Mouse (Mus musculus): ENCODE results near the gene Mrps12.
"Not testable (repeated sequence)": the region's sequence is repeated elsewhere in the genome, so short reads cannot be mapped to it uniquely, and the experiment has no call there.

Gene Mrps12

GRCm38 (mm10) chr7:28709454-28709853, 32.2 kb downstream of the Mrps12 start:
- no peak for DNase-seq (ENCODE audit: low spot score in 2 of 2)

- no peak for DNase-seq (ENCODE audit: low spot score in 2 of 2)
These were observed 38.9 kb downstream of the Mrps12 start for GRCm38 (mm10) chr7:28702601-28703143.

- DNase-seq (ENCODE audit: low spot score in 2 of 2), result not testable (repeated sequence)
These were observed 40.3 kb downstream of the Mrps12 start for GRCm38 (mm10) chr7:28701306-28701705.

GRCm38 (mm10) chr7:28700269-28700668, 41.4 kb downstream of the Mrps12 start:
- DNase-seq (ENCODE audit: low spot score in 2 of 2), result no peak

- DNase-seq (ENCODE audit: low spot score in 2 of 2), result no peak
These were observed 44.3 kb downstream of the Mrps12 start for GRCm38 (mm10) chr7:28697277-28697676.

- DNase-seq (ENCODE audit: low spot score in 2 of 2), result no peak
These were observed 46.6 kb downstream of the Mrps12 start for GRCm38 (mm10) chr7:28694966-28695511.

- no peak for DNase-seq (ENCODE audit: low spot score in 2 of 2)
These were observed 47.2 kb downstream of the Mrps12 start for GRCm38 (mm10) chr7:28694423-28694822.

GRCm38 (mm10) chr7:28693321-28693966, 48.2 kb downstream of the Mrps12 start:
- DNase-seq (ENCODE audit: low spot score in 2 of 2), result peak; percentile 15 to 18

- DNase-seq (ENCODE audit: low spot score in 2 of 2), result no peak
These were observed 48.9 kb downstream of the Mrps12 start, which contains the start of gene Fbxo27 for GRCm38 (mm10) chr7:28692545-28693320. Gene Fbxo27, plus strand, starts transcription at chr7:28692849.

GRCm38 (mm10) chr7:28691075-28691474, 50.5 kb downstream of the Mrps12 start:
- no peak for DNase-seq (ENCODE audit: low spot score in 2 of 2)
